Mouse (Mus musculus) CD4-positive, CD25-positive, alpha-beta regulatory T cell, adult 4 months (primary cell): Measurements from ENCODE around the gene Pitx2. TPM values are rescaled to one million over a fixed set of nuclear protein-coding genes. Genes with fewer than 3 reads are reported as not detected.

Experiments used
- polyA plus RNA-seq, 2 experiments: library from polyadenylated mRNA; unstranded; fragments of 100-300 nt; shearing (Covaris generic); gene quantifications; one replicate each; pipeline ENCODE4 v1.2.1; 2017

The Pitx2 gene
- polyA plus RNA-seq, 2 experiments from 2014 or later, result 0.42 to 0.55 TPM

Other genes starting within 250 kb of the Pitx2 start
- gene Enpep, start 132.8 kb downstream of the Pitx2 start, polyA plus RNA-seq, result under 1 TPM; 0.34 to 0.50 TPM